Mouse (Mus musculus): ENCODE measurements around the gene Gm3402.
"Not testable (repeated sequence)": the region's sequence is repeated elsewhere in the genome, so short reads cannot be mapped to it uniquely, and the experiment has no call there.

Gm3402 gene

DNA sequence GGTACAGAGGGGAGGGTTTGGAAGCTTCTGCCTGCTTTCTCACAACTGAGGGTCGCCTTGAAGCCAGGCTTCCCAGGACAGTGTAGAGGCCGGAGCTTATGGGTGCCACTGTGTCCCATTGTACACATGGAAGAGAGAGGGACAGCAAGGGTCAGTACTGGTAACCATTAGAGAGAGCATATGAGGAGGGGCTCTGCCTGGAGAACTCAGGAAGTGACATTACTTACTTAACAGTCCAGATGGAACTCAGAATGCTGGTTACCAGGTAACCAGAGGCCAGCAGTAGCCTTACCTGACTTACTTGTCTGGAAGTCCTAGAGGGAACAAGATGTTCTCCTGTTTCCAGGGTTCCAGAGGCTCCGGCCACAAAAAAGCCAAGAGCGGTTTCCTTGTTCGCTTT, at the start of gene Gm3402:
Gene Gm3402 (plus strand): TSS at position 301 of the 400 bp plus-strand sequence.
- DNase-seq, result not testable (repeated sequence)

DNA sequence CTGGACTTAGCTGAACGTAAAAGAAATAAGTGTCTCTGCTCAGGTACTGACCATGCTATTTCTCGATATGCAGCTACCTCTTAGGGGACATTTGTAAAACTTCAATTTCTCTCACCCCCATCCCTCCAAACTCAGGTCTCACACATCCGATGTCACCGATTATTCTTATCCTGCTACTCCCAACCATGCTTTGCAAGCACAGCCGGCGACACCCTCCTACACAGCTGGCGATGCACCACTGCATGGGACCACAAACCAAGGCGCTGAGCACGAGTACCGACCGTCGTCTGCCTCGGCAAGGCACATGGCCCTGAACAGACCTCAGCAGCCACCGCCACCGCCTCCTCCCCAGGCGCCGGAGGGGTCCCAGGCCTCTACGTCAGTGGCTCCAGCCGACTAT, 47.3 kb upstream of the Gm3402 start:
- DNase-seq, result no peak

DNA sequence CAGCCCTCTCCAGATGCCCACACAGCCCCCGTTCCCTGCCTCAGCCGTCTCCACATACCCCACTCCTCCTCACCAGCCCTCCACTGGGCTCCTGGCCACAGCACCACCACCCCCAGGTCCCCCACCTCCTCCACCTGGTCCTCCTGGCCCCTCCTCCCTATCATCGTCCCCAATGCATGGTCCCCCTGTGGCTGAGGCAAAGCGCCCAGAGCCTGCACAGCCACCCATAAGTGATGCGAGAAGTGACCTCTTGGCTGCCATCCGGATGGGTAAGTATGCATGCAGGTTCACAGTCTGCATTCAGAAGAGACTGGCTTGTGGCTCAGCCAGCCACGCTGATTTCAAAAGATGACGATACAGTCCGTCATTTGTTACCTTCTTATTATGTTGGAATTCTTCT, 45.6 kb upstream of the Gm3402 start:
- DNase-seq, result no peak

DNA sequence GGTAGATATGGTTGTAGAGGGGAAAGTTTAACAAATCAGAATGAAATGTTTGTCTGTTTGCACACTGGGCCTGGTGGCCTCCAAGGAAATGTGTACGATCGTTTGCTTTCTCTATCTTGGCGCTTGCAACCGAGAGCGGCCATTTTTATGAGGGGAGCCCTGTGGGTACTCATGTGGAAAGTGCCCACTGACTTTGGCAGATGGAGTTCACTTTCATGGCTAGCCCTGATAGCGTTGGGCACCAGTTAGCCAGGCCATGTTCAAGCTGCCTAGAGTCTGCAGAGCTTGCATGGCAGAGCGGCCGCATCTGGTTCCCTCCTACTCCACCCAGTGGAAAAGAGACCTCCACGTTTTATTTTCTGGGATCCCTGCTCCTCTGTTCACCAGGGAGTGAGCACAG, 43.1 kb upstream of the Gm3402 start:
- no peak for DNase-seq

DNA sequence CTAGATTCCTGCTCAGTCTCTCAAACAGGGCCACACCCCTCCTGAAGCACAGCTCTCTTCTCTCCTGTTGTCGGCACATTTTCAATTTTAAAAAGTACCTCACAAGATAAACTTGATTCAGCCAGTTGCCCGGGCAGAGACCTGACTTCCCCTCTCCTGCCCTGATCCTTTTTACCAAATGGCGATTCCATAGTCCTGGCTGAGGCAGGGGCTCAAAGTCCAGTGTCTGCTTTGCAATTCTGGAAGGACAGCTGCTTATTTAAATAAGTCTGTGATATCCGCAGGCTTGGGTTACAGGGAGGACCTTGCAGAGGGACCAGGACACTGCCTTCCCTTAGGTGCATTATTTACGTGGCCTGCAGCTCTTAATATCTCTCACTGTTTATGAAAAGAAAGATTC, 42.6 kb upstream of the Gm3402 start:
- DNase-seq, result no peak

DNA sequence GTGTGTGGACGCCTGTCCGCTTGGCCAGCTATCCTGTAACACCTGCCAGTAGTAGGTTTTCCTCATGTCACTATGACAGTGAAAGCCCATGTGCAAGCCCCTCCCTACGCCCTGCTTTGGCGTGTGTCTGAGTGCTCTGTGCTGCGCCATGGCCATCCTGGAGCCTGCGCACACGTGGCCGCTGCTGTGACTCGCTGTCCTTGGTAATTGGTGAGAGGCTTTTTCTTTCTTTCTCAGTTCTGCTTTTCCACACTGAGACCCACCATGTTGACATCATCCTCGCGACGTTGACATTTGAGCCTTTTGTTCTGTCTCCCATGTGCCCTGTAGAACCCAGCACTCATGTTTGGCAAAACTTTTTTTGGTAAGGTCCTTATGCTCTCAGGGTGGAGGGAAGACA, 42.1 kb upstream of the Gm3402 start:
- DNase-seq, result no peak

DNA sequence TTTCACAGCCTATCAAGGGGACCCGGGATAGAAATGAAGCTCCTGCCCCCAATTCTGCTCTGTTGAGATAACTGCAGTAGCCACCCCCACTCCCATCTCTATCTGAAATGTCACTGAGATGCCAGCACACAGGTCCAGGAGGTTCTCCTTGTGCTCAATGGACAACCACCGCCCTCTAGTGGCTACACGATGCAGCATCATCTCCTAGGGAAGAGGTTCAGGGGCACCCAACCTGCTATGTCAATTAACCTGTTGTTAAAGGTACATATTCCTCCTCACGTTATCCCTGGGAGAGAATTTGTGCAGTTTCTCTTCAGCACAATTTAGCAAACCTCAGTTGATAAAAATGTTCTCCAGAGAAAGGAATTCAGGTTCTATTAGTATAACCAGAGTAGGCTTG, 34.4 kb upstream of the Gm3402 start:
- DNase-seq, result peak; percentile 62 to 69

DNA sequence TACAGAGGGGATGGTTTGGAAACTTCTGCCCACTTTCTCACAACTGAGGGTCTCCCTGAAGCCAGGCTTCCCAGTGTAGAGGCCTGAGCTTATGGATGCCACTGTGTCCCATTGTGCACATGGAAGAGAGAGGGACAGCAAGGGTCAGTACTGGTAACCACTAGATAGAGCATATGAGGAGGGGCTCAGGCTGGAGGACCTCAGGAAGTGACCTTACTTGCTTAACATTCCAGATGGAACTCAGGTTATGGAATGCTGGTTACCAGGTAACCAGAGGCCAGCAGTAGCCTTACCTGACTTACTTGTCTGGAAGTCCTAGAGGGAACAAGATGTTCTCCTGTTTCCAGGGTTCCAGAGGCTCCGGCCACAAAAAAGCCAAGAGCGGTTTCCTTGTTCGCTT, 32.3 kb upstream of the Gm3402 start, which contains the start of gene Gm6408:
Gene Gm6408 (plus strand): TSS at position 301 of the 400 bp plus-strand sequence.
- DNase-seq, result not testable (repeated sequence)

DNA sequence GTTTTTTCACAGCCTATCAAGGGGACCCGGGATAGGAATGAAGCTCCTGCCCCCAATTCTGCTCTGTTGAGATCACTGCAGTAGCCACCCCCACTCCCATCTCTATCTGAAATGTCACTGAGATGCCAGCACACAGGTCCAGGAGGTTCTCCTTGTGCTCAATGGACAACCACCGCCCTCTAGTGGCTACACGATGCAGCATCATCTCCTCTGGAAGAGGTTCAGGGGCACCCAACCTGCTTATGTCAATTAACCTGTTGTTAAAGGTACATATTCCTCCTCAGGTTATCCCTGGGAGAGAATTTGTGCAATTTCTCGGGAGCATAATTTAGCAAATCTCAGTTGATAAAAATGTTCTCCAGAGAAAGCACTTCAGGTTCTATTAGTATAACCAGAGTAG, 25.0 kb upstream of the Gm3402 start:
- DNase-seq, result peak; percentile 63 to 69

DNA sequence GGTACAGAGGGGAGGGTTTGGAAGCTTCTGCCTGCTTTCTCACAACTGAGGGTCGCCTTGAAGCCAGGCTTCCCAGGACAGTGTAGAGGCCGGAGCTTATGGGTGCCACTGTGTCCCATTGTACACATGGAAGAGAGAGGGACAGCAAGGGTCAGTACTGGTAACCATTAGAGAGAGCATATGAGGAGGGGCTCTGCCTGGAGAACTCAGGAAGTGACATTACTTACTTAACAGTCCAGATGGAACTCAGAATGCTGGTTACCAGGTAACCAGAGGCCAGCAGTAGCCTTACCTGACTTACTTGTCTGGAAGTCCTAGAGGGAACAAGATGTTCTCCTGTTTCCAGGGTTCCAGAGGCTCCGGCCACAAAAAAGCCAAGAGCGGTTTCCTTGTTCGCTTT, 22.9 kb upstream of the Gm3402 start, which contains the start of gene Gm6370:
Gene Gm6370 (plus strand): TSS at position 301 of the 400 bp plus-strand sequence.
- not testable (repeated sequence) for DNase-seq

DNA sequence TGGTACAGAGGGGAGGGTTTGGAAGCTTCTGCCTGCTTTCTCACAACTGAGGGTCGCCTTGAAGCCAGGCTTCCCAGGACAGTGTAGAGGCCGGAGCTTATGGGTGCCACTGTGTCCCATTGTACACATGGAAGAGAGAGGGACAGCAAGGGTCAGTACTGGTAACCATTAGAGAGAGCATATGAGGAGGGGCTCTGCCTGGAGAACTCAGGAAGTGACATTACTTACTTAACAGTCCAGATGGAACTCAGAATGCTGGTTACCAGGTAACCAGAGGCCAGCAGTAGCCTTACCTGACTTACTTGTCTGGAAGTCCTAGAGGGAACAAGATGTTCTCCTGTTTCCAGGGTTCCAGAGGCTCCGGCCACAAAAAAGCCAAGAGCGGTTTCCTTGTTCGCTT, 11.8 kb upstream of the Gm3402 start, which contains the start of gene 4930449I24Rik:
Gene 4930449I24Rik (plus strand): TSS at position 301 of the 400 bp plus-strand sequence.
- not testable (repeated sequence) for DNase-seq

DNA sequence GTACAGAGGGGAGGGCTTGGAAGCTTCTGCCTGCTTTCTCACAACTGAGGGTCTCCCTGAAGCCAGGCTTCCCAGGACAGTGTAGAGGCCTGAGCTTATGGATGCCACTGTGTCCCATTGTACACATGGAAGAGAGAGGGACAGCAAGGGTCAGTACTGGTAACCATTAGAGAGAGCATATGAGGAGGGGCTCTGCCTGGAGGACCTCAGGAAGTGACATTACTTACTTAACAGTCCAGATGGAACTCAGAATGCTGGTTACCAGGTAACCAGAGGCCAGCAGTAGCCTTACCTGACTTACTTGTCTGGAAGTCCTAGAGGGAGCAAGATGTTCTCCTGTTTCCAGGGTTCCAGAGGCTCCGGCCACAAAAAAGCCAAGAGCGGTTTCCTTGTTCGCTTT, 11.6 kb downstream of the Gm3402 start, which contains the start of gene Gm3404:
Gene Gm3404 (plus strand): TSS at position 301 of the 400 bp plus-strand sequence.
- DNase-seq, result not testable (repeated sequence)

DNA sequence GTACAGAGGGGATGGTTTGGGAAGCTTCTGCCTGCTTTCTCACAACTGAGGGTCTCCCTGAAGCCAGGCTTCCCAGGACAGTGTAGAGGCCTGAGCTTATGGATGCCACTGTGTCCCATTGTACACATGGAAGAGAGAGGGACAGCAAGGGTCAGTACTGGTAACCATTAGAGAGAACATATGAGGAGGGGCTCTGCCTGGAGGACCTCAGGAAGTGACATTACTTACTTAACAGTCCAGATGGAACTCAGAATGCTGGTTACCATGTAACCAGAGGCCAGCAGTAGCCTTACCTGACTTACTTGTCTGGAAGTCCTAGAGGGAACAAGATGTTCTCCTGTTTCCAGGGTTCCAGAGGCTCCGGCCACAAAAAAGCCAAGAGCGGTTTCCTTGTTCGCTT, 23.4 kb downstream of the Gm3402 start, which contains the start of gene Gm3409:
Gene Gm3409 (plus strand): TSS at position 301 of the 400 bp plus-strand sequence.
- DNase-seq, result not testable (repeated sequence)

DNA sequence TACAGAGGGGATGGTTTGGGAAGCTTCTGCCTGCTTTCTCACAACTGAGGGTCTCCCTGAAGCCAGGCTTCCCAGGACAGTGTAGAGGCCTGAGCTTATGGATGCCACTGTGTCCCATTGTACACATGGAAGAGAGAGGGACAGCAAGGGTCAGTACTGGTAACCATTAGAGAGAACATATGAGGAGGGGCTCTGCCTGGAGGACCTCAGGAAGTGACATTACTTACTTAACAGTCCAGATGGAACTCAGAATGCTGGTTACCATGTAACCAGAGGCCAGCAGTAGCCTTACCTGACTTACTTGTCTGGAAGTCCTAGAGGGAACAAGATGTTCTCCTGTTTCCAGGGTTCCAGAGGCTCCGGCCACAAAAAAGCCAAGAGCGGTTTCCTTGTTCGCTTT, 41.9 kb downstream of the Gm3402 start, which contains the start of gene Gm3415:
Gene Gm3415 (plus strand): TSS at position 301 of the 400 bp plus-strand sequence.
- DNase-seq, result not testable (repeated sequence)

DNA sequence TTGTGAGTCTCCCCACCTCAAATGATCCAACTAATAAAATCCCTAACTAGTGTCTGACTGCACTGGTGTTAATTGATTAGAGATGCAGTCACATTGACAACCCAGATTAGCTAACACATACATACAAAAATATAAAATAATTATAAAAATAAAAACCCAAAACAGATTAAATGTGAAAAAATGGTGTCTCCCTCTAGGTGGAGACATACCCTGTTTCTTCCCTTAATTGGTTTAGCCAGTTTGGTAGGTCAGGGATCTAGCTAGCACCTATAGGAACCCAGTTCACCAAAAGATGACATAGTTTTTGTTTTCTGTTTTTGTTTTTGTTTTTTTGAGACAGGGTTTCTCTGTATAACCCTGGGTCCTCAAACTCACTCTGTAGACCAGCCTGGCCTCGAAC, 50.3 kb downstream of the Gm3402 start:
- DNase-seq, result no peak
